Mouse (Mus musculus) small intestine, adult 2 months (tissue): ENCODE measurements around the gene Hoxb2. TPM values are rescaled to one million over a fixed set of nuclear protein-coding genes. Genes with fewer than 3 reads are reported as not detected.

Experiments used
- H3K27ac ChIP-seq: fragments of 200-500 bp; 2 replicates; pipeline ENCODE4 v1.5.1; 2012; ENCODE audit warnings: low read depth, low read length, control low read depth, inconsistent platforms; ENCODE audit not compliant: insufficient read depth
- H3K27me3 ChIP-seq: fragments of 200-500 bp; 2 replicates; pipeline ENCODE4 v1.6.1; 2012; ENCODE audit warnings: mild to moderate bottlenecking, moderate library complexity, low read length, inconsistent platforms; ENCODE audit not compliant: control insufficient read depth, insufficient read depth
- H3K36me3 ChIP-seq: fragments of 200-500 bp; 2 replicates; pipeline ENCODE4 v1.6.1; 2012; ENCODE audit warnings: mild to moderate bottlenecking, low read length, control low read depth, inconsistent platforms; ENCODE audit not compliant: control insufficient read depth, insufficient read depth
- H3K4me1 ChIP-seq: fragments of 200-500 bp; 2 replicates; pipeline ENCODE4 v1.6.1; 2012; ENCODE audit warnings: low read length, inconsistent platforms, mixed read lengths; ENCODE audit not compliant: control insufficient read depth, insufficient read depth, insufficient read length
- H3K4me3 ChIP-seq: fragments of 200-500 bp; 2 replicates; pipeline ENCODE4 v1.5.1; 2012; ENCODE audit warnings: low read depth, mild to moderate bottlenecking, control low read depth, inconsistent platforms, low read length, moderate library complexity
- CTCF ChIP-seq: fragments of 200-500 bp; IDR thresholded peaks from 2 replicates; pipeline ENCODE4 v1.5.1; 2012; ENCODE audit warnings: low read depth, mild to moderate bottlenecking, control low read depth, inconsistent platforms, low read length, moderate library complexity, mixed read lengths; ENCODE audit not compliant: insufficient replicate concordance, insufficient read length; ENCODE audit errors: extremely low read depth
- POLR2A ChIP-seq: fragments of 200-500 bp; IDR thresholded peaks from 2 replicates; pipeline ENCODE4 v1.6.1; 2012; ENCODE audit warnings: low read depth, mild to moderate bottlenecking, control low read depth, inconsistent platforms, low read length, moderate library complexity
- WGBS: fragments of 180-500 bp; shearing (Covaris S2); methylation state at CpG from one replicate; pipeline ENCODE4 v1.1.7; 2018; 5-methylcytosine and 5-hydroxymethylcytosine counted together
- polyA plus RNA-seq: library from polyadenylated mRNA; depleted of rRNA; stranded (reverse); fragments of >200 nt; gene quantifications from 2 replicates; pipeline ENCODE4 v1.2.3, GENCODE M21; 2012

The Hoxb2 gene
- polyA plus RNA-seq, 1 experiment: 9.9 TPM

- H3K27me3 ChIP-seq: peaks cover 40% of the 10 kb centered on the region
- WGBS: 41% methylated on average over 9 of the region's 9 CpGs
- H3K4me3 ChIP-seq: peak overlapping the region; percentile 54
- peak overlapping the region; percentile 71; the same call in 1 of the 2 replicates for H3K27ac ChIP-seq
- TF ChIP-seq POLR2A: no peak
- no peak for TF ChIP-seq CTCF
- H3K36me3 ChIP-seq: no peaks in the 10 kb centered on the region; the same call in 1 of the 2 replicates
- H3K4me1 ChIP-seq: no peaks in the 10 kb centered on the region
These were observed 4.5 kb downstream of the Hoxb2 start for GRCm38 (mm10) chr11:96354801-96355311.

- H3K27ac ChIP-seq: no peak overlapping the region
- 20% methylated on average over 5 of the region's 5 CpGs for WGBS
- H3K36me3 ChIP-seq: no peaks in the 10 kb centered on the region
- H3K4me1 ChIP-seq: no peaks in the 10 kb centered on the region
- H3K4me3 ChIP-seq: no peak overlapping the region
- TF ChIP-seq CTCF (no peak), POLR2A (no peak)
- peaks cover 30% of the 10 kb centered on the region for H3K27me3 ChIP-seq
These were observed 13.5 kb downstream of the Hoxb2 start for GRCm38 (mm10) chr11:96363807-96364206.

GRCm38 (mm10) chr11:96365441-96366091 lies 15.2 kb downstream of the Hoxb2 start, which contains the start of gene Hoxb1:
TSS of gene Hoxb1 (plus strand) at chr11:96365752.
- no peaks in the 10 kb centered on the region for H3K36me3 ChIP-seq
- TF ChIP-seq CTCF (no peak), POLR2A (no peak)
- 51% methylated on average over 26 of the region's 26 CpGs for WGBS
- H3K4me1 ChIP-seq: no peaks in the 10 kb centered on the region
- no peak within 1 kb of the TSS for H3K4me3 ChIP-seq
- H3K27me3 ChIP-seq: peaks cover 28% of the 10 kb centered on the region
- no peak within 1 kb of the TSS for H3K27ac ChIP-seq

GRCm38 (mm10) chr11:96366092-96367041 lies 16.0 kb downstream of the Hoxb2 start:
- Histone ChIP-seq H3K4me1 (no peaks in the 10 kb centered on the region), H3K27me3 (peaks cover 27% of the 10 kb centered on the region), H3K36me3 (no peaks in the 10 kb centered on the region), H3K4me3 (no peak overlapping the region), H3K27ac (no peak overlapping the region)
- WGBS: 18% methylated on average over 47 of the region's 47 CpGs
- TF ChIP-seq CTCF: no peak
- TF ChIP-seq POLR2A: no peak

- Histone ChIP-seq H3K4me1 (no peaks in the 10 kb centered on the region), H3K4me3 (no peak overlapping the region), H3K27me3 (peaks cover 25% of the 10 kb centered on the region), H3K27ac (no peak overlapping the region), H3K36me3 (no peaks in the 10 kb centered on the region)
- WGBS: 64% methylated on average over 6 of the region's 6 CpGs
- TF ChIP-seq CTCF (no peak), POLR2A (no peak)
These were observed 16.8 kb downstream of the Hoxb2 start for GRCm38 (mm10) chr11:96367141-96367540.

- H3K27ac ChIP-seq: no peak overlapping the region
- WGBS: 67% methylated on average over 5 of the region's 5 CpGs
These were observed 18.4 kb downstream of the Hoxb2 start for GRCm38 (mm10) chr11:96368686-96369085.

More at GRCm38 (mm10) chr11:96368686-96369085, 18.4 kb downstream of the Hoxb2 start:
- no peaks in the 10 kb centered on the region for H3K4me1 ChIP-seq
- H3K27me3 ChIP-seq: peaks cover 23% of the 10 kb centered on the region
- H3K4me3 ChIP-seq: no peak overlapping the region
- H3K36me3 ChIP-seq: no peaks in the 10 kb centered on the region
- TF ChIP-seq CTCF (no peak), POLR2A (no peak)
